Mouse (Mus musculus): Measurements from ENCODE around the gene Psma6.

- TF ChIP-seq CTCF (IDR thresholded peaks at IDR 0.05; ENCODE audit: borderline replicate concordance, extremely low read depth, insufficient read depth, insufficient read length), result no peak
- no peak for TF ChIP-seq POLR2A (IDR thresholded peaks at IDR 0.05; ENCODE audit: borderline replicate concordance, extremely low read depth, insufficient read depth, insufficient read length, poor library complexity, severe bottlenecking)
Observed at GRCm38 (mm10) chr12:55433802-55434435, 49.9 kb downstream of the Psma6 start.

Data from brain, embryonic 14.5 days (tissue).